Mouse (Mus musculus) midbrain, embryonic 13.5 days (tissue): Measurements from ENCODE around the gene Camkmt. TPM values are rescaled to one million over a fixed set of nuclear protein-coding genes. Genes with fewer than 3 reads are reported as not detected.

ENCODE experiments used
- ATAC-seq: fragments of 200-750 bp; cut with Nextera tagmentation; 2 replicates; pipeline ENCODE4 v1.8.0; 2017; ENCODE audit warnings: mild to moderate bottlenecking, moderate TSS enrichment, moderate library complexity
- H3K27ac ChIP-seq: fragments of 300-500 bp; sonication (generic); 2 replicates; pipeline ENCODE4 v1.5.1; 2015; ENCODE audit warnings: inconsistent platforms, mild to moderate bottlenecking, moderate library complexity
- H3K27me3 ChIP-seq: fragments of 300-500 bp; sonication (generic); 2 replicates; pipeline ENCODE4 v1.6.1; 2015; ENCODE audit warnings: mild to moderate bottlenecking, inconsistent platforms
- H3K36me3 ChIP-seq: fragments of 300-500 bp; sonication (generic); 2 replicates; pipeline ENCODE4 v1.6.1; 2015; ENCODE audit warnings: mild to moderate bottlenecking, inconsistent platforms
- H3K4me1 ChIP-seq: fragments of 300-500 bp; sonication (generic); replicated peaks from 2 replicates; pipeline ENCODE4 v1.6.1; 2015; ENCODE audit warnings: inconsistent platforms
- H3K4me2 ChIP-seq: fragments of 300-500 bp; sonication (generic); replicated peaks from 2 replicates; pipeline ENCODE4 v1.6.1; 2015; ENCODE audit warnings: moderate library complexity, mild to moderate bottlenecking, inconsistent platforms
- H3K4me3 ChIP-seq: fragments of 300-500 bp; sonication (generic); replicated peaks from 2 replicates; pipeline ENCODE4 v1.5.1; 2015; ENCODE audit warnings: mild to moderate bottlenecking, inconsistent platforms
- H3K9ac ChIP-seq: fragments of 300-500 bp; sonication (generic); replicated peaks from 2 replicates; pipeline ENCODE4 v1.6.1; 2015; ENCODE audit warnings: mild to moderate bottlenecking, inconsistent platforms
- H3K9me3 ChIP-seq: fragments of 300-500 bp; sonication (generic); 2 replicates; pipeline ENCODE4 v1.6.1; 2016; ENCODE audit warnings: mild to moderate bottlenecking, inconsistent platforms
- WGBS: fragments of 180-500 bp; shearing (Covaris S2); methylation state at CpG from one replicate; pipeline ENCODE4 v1.1.7; 2015; 5-methylcytosine and 5-hydroxymethylcytosine counted together
- polyA plus RNA-seq: library from polyadenylated mRNA; unstranded; fragments of >200 nt; fragmentation: Nextera tagmentation; extraction: Ambion mirVana; gene quantifications from 2 replicates; pipeline ENCODE4 v1.2.1, GENCODE M21; 2015

Gene Camkmt
- polyA plus RNA-seq, 1 experiment from 2014 or later, result 18.6 TPM

DNA sequence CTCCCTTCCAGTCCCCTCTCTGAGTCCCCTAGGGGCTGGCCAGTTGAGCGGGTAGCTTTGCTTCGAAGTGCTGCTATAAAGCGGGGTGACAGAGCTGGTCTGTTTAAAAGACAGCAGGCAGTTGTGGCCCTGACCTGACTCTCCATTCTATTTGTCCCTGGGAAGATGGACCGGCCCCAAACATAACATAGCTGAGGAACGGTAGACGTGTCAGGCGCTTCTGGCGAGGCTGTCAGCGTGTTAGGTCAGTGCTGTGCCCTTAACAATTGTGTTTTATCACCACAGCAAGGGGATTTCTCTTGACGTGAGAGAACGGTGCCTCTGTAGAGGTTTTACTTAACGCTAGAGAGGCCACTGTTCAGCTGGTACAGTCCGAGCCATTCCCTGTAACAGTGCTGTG lies 86.9 kb downstream of the Camkmt start:
- no peaks in the 10 kb centered on the region for H3K36me3 ChIP-seq
- no peaks in the 10 kb centered on the region for H3K9me3 ChIP-seq
- no peaks in the 10 kb centered on the region for H3K27me3 ChIP-seq
- no peak overlapping the region for H3K27ac ChIP-seq
- peaks cover 7% of the 10 kb centered on the region; the same call in 1 of the 2 replicates for H3K4me1 ChIP-seq
- H3K9ac ChIP-seq, result no peak overlapping the region
- ATAC-seq, result no peak
- H3K4me3 ChIP-seq, result no peak overlapping the region
- H3K4me2 ChIP-seq, result no peak overlapping the region
- WGBS, result 50% methylated on average over 13 of the region's 13 CpGs

DNA sequence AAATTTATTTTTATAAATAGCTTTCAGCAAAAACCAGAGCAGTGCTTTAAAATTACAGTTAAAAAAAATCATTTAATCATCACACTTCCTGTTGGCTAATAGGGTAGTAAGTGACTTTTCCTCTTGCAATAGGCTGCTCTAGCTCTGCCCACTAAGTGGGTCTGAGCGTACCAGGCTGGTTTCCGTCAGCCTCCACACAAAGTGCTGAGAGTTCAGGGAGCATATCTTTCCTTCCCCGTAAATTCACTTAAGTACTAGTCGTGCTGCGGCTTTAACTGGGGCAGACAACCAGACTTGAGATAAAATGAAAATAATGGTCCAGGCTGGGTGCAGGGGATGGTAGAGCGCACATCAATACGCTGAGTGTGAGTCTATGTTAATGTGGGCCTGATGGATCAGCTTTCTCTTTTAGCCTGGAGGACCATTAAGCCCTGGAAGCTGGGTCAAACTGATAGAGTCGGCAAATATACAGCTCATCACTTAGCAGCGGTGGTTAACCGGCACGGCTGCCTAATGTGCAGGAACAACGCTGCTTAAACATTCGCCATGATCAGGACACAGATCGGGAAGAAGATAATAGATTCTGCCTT lies 90.2 kb downstream of the Camkmt start:
- no peaks in the 10 kb centered on the region for H3K9me3 ChIP-seq
- peaks cover 7% of the 10 kb centered on the region; the same call in 1 of the 2 replicates for H3K4me1 ChIP-seq
- WGBS, result 30% methylated on average over 14 of the region's 14 CpGs
- H3K9ac ChIP-seq, result 0 out of 2 replicates have a peak overlapping the region, but pooled peaks have one; percentile 23
- H3K36me3 ChIP-seq, result no peaks in the 10 kb centered on the region
- peak overlapping the region; percentile 36 for H3K4me2 ChIP-seq
- ATAC-seq, result 0 out of 2 replicates have a peak, but pooled peaks have one; percentile 55
- H3K27ac ChIP-seq, result no peak overlapping the region
- no peak overlapping the region for H3K4me3 ChIP-seq
- no peaks in the 10 kb centered on the region for H3K27me3 ChIP-seq

DNA sequence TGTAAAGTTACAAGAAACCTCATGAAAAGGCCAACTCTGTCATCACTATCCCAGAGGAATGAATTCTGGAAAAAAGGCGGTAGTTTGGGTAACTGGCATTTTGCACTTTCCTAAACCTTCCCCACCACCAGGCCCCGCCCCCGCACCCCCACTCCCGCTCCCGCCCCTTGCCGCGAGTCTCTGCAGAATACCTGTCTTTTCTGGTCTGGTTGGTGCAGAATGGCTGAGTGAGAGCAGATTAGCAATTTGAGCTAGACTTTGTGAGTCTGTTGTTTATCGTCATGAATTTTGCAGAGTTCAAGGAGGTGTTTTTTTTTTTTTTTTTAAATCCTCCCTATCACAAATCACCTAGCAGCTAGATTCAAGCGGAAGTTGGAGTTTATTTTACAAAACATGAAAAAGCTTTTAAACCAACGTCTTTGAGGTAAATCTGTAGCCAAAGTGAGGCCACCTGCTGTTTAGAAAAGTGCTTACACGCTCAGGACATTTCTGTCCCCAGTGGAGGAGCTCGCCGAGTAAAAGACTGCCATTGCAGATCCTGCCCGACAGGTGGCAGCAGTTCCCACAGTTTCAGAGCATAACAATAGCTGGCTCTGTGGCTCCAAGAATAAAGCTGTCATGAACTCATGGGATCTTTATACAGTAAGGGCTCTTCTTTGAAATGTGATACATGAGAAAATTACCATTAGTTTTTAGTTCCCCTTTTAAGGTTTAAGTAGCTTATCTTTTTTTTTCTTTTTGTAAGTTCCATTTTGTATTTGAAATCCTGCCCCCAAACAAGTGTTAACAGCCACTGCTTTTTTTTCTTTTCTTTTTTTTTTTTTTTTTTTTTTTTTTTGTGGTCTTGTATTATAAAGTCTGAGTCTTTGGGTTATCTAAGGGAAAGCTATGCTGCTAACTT lies 99.1 kb downstream of the Camkmt start:
- Histone ChIP-seq H3K4me3 (no peak overlapping the region; the same call in none of the 2 replicates), H3K27ac (no peak overlapping the region), H3K27me3 (peaks cover 10% of the 10 kb centered on the region; the same call in 1 of the 2 replicates), H3K9ac (no peak overlapping the region), H3K9me3 (no peaks in the 10 kb centered on the region), H3K36me3 (no peaks in the 10 kb centered on the region), H3K4me1 (0 out of 2 replicates have a peak, but pooled peaks cover 7% of the 10 kb centered on the region), H3K4me2 (peak overlapping the region; percentile 36)
- 5% methylated on average over 14 of the region's 14 CpGs for WGBS
- ATAC-seq, result peak; percentile 92

DNA sequence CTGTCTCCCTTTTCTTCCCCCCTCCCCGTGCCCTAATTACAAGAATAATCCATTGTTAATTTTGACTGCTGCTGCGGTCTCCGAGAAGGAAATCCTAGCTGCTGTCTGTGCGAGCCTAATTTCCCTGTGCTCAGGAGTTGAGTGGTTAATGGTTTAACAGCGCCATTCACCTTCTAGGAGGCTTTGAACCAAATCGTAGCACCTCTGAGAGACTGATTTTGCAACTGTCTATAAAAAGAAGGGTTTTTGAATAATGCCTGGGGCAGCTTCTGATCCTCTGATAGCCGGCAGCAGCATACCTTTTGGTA lies 99.7 kb downstream of the Camkmt start:
- Histone ChIP-seq H3K27ac (no peak overlapping the region), H3K27me3 (peaks cover 10% of the 10 kb centered on the region; the same call in 1 of the 2 replicates), H3K9me3 (no peaks in the 10 kb centered on the region), H3K4me2 (peak overlapping the region; percentile 36), H3K9ac (0 out of 2 replicates have a peak overlapping the region, but pooled peaks have one; percentile 25), H3K36me3 (no peaks in the 10 kb centered on the region), H3K4me1 (0 out of 2 replicates have a peak, but pooled peaks cover 7% of the 10 kb centered on the region), H3K4me3 (peak overlapping the region; percentile 5; the same call in 1 of the 2 replicates)
- 15% methylated on average over 7 of the region's 7 CpGs for WGBS
- no peak for ATAC-seq

DNA sequence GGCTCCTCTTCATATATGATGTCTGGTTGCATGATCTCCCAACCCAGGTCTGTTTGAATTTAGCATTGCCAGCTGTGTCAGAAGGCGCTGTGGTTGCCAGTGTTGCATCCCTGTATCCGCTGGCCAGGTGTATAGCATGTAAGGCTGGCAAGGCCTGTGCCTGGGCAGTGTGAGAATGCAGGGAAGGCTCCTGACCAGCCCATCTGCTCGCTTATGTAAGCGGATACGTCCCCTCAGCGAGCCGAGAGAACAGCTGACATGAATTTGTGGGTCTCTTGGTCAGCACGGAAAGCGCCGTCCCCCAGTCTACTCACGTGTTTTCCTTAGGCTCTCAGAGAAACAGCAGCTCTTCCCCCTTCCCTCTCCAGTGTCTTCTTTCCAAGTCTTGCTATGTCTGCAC lies 102.9 kb downstream of the Camkmt start:
- ATAC-seq, result no peak
- H3K9me3 ChIP-seq, result no peaks in the 10 kb centered on the region
- WGBS, result 86% methylated on average over 11 of the region's 11 CpGs
- no peak overlapping the region for H3K4me2 ChIP-seq
- H3K4me3 ChIP-seq, result no peak overlapping the region
- no peak overlapping the region for H3K9ac ChIP-seq
- H3K27me3 ChIP-seq, result peaks cover 7% of the 10 kb centered on the region; the same call in 1 of the 2 replicates
- no peak overlapping the region for H3K27ac ChIP-seq
- H3K36me3 ChIP-seq, result no peaks in the 10 kb centered on the region
- H3K4me1 ChIP-seq, result 0 out of 2 replicates have a peak, but pooled peaks cover 7% of the 10 kb centered on the region

DNA sequence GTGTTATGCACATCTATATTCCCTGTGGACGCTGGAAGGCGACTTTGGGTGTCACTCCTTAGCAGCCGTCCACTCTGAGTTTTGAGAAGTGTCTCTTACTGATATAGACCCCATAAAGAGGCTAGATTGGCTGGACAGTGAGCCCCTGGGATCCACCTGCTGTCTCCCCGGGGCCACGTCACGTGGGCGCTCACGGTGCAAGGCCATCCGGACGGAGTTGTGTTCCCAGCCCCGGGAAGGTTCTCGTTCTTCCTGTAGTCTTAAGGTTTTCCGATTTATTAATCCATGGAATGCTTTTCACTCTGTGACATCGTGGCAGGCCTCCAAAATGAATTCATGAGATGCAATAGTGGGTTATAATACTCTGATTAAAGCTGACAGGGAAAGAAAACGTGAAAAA lies 108.4 kb downstream of the Camkmt start:
- ATAC-seq, result no peak
- WGBS, result 86% methylated on average over 15 of the region's 15 CpGs
- Histone ChIP-seq H3K27ac (no peak overlapping the region), H3K9me3 (no peaks in the 10 kb centered on the region), H3K27me3 (no peaks in the 10 kb centered on the region), H3K9ac (no peak overlapping the region), H3K4me3 (no peak overlapping the region), H3K4me2 (no peak overlapping the region), H3K36me3 (no peaks in the 10 kb centered on the region), H3K4me1 (no peaks in the 10 kb centered on the region)

DNA sequence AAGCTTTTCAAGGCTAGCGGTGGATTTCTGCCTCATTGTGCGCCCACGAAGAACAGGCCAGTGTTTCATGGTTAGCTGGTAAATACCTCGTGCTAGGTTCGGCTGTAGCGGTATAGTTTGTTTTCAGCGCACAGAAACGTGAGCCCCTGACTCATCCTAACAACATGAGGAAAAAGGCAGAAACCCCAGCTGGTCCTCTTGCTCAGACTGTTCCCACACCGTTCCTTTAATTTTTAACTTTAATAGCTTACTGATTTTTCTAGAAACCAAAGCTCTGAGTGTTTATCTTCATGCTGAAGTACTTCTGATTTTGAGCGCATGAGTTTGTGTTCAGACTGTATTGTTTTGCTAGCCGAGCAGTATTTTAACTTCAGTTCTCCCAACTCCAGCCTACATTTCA lies 109.0 kb downstream of the Camkmt start:
- Histone ChIP-seq H3K4me1 (no peaks in the 10 kb centered on the region), H3K27ac (no peak overlapping the region), H3K9me3 (no peaks in the 10 kb centered on the region), H3K4me2 (no peak overlapping the region), H3K9ac (no peak overlapping the region), H3K27me3 (no peaks in the 10 kb centered on the region), H3K4me3 (no peak overlapping the region), H3K36me3 (no peaks in the 10 kb centered on the region)
- no peak for ATAC-seq
- 87% methylated on average over 11 of the region's 11 CpGs for WGBS

DNA sequence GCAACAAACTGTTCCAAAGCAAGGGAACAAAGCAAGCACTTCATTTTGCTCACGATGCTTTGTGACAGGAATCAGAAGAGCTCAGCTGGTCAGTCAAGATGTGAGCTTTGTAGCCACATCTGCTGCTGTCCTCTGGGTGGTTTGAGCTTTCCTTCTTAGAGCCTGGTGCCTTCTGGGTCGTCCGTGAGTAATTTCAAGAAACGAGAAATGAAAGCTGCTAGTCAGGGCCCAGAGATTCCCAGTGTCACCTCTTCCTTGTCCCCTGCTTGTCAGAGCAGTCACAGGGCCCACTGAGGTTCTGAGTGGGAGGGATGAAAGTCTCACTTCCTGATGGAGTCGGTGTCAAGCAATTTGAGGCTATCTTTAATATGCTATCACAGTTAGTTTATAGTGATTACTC lies 127.7 kb downstream of the Camkmt start:
- no peak for ATAC-seq
- 80% methylated on average over 5 of the region's 5 CpGs for WGBS

DNA sequence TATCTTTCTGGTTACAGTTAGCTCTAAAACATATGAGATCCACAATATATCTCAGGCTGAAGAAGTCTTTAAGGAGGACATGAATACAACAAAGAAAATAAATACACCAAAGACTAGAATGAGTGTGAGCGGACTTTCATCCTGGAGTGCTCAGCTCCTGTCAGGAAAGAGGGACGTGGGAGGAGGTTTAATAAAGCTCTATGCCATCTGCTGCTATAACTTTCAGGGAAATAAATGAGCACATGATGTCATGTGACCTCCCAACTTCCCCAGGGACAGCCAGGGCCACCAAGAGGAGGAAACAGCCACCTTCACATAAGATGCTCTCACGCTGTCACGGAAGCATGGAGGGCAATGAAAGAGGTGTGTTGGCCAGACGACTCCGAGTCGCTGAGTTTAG lies 151.8 kb downstream of the Camkmt start:
- ATAC-seq, result no peak
- Histone ChIP-seq H3K9me3 (no peaks in the 10 kb centered on the region), H3K4me1 (no peaks in the 10 kb centered on the region), H3K36me3 (no peaks in the 10 kb centered on the region), H3K27me3 (no peaks in the 10 kb centered on the region), H3K4me3 (no peak overlapping the region), H3K9ac (no peak overlapping the region), H3K4me2 (no peak overlapping the region), H3K27ac (no peak overlapping the region)
- WGBS, result 88% methylated on average over 7 of the region's 7 CpGs

More for the DNA sequence above, 127.7 kb downstream of the Camkmt start:
- no peak overlapping the region for H3K9ac ChIP-seq
- no peaks in the 10 kb centered on the region; the same call in 1 of the 2 replicates for H3K9me3 ChIP-seq
- H3K4me1 ChIP-seq, result no peaks in the 10 kb centered on the region
- H3K36me3 ChIP-seq, result no peaks in the 10 kb centered on the region
- no peak overlapping the region for H3K4me3 ChIP-seq
- H3K4me2 ChIP-seq, result no peak overlapping the region
- H3K27me3 ChIP-seq, result no peaks in the 10 kb centered on the region
- no peak overlapping the region for H3K27ac ChIP-seq

DNA sequence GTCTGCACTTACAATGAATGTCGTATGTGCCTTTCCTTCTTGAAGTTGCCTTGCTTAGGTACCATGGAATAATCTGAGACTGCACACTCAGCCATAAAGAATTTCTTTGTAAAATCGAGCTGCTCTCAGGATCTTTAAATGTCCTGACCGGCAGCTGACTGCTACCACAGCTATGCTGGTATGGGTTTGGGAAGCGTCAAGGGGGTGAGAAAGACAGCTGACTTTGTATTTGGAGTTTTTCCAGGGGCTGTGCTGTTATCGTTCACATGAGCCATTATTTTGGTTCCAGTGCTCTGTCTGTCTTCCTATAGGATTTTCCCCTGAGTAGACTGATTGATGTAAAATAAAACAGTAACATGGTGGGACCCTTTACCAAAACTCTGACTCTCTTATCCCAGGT lies 158.6 kb downstream of the Camkmt start:
- WGBS, result 77% methylated on average over 5 of the region's 5 CpGs
- Histone ChIP-seq H3K4me1 (peaks cover 6% of the 10 kb centered on the region; the same call in 1 of the 2 replicates), H3K4me2 (no peak overlapping the region), H3K27ac (no peak overlapping the region), H3K9ac (no peak overlapping the region), H3K4me3 (no peak overlapping the region), H3K36me3 (no peaks in the 10 kb centered on the region), H3K9me3 (no peaks in the 10 kb centered on the region), H3K27me3 (no peaks in the 10 kb centered on the region)
- no peak for ATAC-seq

DNA sequence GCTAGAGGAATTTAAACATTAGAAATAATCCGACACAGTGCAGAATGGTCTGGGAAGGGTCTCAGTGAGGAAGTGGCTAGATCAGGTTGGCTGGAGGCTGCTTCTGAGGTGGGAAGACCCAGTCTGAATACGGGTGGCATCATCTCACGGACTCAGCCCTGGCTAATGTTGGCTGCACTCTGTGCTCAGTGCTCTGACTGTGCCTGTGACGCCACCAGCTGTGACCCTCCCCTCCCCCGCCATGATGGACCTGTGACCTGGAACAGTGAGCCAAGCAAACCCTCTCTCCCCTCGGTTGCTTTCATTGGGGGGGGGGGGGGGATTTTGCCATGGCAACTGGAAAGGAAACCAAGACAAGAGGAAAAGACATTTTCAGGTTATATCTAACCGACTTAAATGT lies 159.4 kb downstream of the Camkmt start:
- ATAC-seq, result no peak
- Histone ChIP-seq H3K4me2 (no peak overlapping the region), H3K9me3 (no peaks in the 10 kb centered on the region), H3K4me1 (peaks cover 6% of the 10 kb centered on the region; the same call in 1 of the 2 replicates), H3K36me3 (no peaks in the 10 kb centered on the region), H3K4me3 (no peak overlapping the region), H3K9ac (no peak overlapping the region), H3K27ac (no peak overlapping the region), H3K27me3 (no peaks in the 10 kb centered on the region)
- 32% methylated on average over 6 of the region's 7 CpGs for WGBS

DNA sequence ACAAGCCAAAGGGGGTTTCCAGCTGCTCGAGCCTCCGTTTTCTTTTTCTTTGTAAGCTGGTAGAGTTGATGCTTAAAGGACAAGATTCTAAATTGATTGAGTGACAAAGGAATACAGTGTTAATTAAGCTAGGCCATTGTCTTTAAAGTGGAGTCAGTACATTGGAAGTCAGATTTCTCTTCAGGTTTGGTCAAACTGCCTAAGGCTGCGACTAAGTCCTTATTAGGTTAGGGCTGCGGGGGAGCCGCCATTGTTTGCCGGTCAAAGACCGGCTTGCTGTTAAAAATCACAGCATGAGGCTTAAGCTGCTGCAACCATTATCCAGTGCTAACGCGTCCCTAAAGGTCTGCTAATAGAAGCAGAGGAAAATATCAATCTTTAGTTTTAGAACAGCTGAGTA lies 166.6 kb downstream of the Camkmt start:
- ATAC-seq, result peak; percentile 55
- Histone ChIP-seq H3K4me2 (peak overlapping the region; percentile 38), H3K9ac (0 out of 2 replicates have a peak overlapping the region, but pooled peaks have one; percentile 11), H3K27ac (peak overlapping the region; percentile 54; the same call in 1 of the 2 replicates), H3K27me3 (no peaks in the 10 kb centered on the region), H3K36me3 (no peaks in the 10 kb centered on the region), H3K4me3 (no peak overlapping the region), H3K9me3 (no peaks in the 10 kb centered on the region), H3K4me1 (peaks cover 36% of the 10 kb centered on the region)
- WGBS, result 3% methylated on average over 9 of the region's 9 CpGs
